Mouse (Mus musculus): ENCODE measurements around the gene Wdr6. TPM values are rescaled to one million over a fixed set of nuclear protein-coding genes. Genes with fewer than 3 reads are reported as not detected.

Wdr6 gene
- total and polyA plus RNA-seq, 3 experiments, result 9.1 to 16.3 (median 14.3) TPM

DNA sequence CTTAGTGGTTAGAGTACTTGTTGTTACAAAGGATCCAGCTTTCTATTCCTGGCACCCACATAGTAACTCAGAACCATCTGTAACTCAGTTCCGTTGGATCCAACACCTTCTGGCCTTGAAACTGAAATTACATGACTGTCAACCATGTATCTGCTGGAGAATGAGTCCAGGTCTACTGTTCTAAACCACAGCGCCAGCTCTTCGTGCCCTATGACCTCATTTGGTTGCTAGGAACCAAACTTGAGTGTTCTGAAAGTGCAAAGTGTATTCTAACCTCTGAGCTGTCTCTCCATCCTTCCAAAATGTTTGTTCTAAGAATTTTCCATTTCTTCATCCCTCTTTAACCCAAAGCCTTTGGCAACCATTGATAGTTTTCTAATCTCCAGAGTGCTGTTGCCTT lies 32.6 kb downstream of the Wdr6 start:
- no peak for DNase-seq (ENCODE audit: extremely low read depth)
- dilution Hi-C loops (cut with MboI; ENCODE audit: extremely low pct_ligation_motif_present, extremely low pct_unique_long_range_greater_than_20kb, low sequenced_read_pairs) (no loop called here), in situ Hi-C loops (cut with MboI; ENCODE audit: low pct_ligation_motif_present, low pct_unique_long_range_greater_than_20kb, low sequenced_read_pairs) (no loop called here)
- no peak overlapping the region for H3K27ac ChIP-seq (ENCODE audit: insufficient read depth, low read depth)
- H3K9me3 ChIP-seq (replicated peaks; ENCODE audit: low read length), result no peaks in the 10 kb centered on the region
- peaks cover 74 to 88% of the 10 kb centered on the region in 2 experiments for H3K36me3 ChIP-seq (replicated peaks in 1 of 2; ENCODE audit: control insufficient read depth in 1 of 2, insufficient read depth in 1 of 2, low read length in 1 of 2)
- no peak overlapping the region for H3K4me3 ChIP-seq (replicated peaks in 1 of 3; ENCODE audit: low read depth in 2 of 3, low read length in 2 of 3, poor library complexity in 1 of 3)
- H3K4me1 ChIP-seq (ENCODE audit: control insufficient read depth in 1 of 2, insufficient read depth in 2 of 2), result no peaks in the 10 kb centered on the region
- no peak overlapping the region for H3K9ac ChIP-seq (ENCODE audit: insufficient read depth, low read depth)
- TF ChIP-seq NELFE (IDR thresholded peaks at IDR 0.05; ENCODE audit: low read depth, low read length) (no peak), TBP (conservative IDR thresholded peaks at IDR 0.05; ENCODE audit: low read depth, low read length) (no peak), POLR2AphosphoS2 (IDR thresholded peaks at IDR 0.05; ENCODE audit: low read depth, low read length) (no peak), SMC3 (IDR thresholded peaks at IDR 0.05; ENCODE audit: low read depth, low read length) (no peak), SIN3A (IDR thresholded peaks at IDR 0.05; ENCODE audit: low read length) (no peak), NRF1 (IDR thresholded peaks at IDR 0.05; ENCODE audit: low read depth, low read length) (no peak), ELF1 (IDR thresholded peaks at IDR 0.05; ENCODE audit: low read depth, low read length) (no peak), HCFC1 (IDR thresholded peaks at IDR 0.05; ENCODE audit: low read depth, low read length) (no peak), RCOR1 (conservative IDR thresholded peaks at IDR 0.05; ENCODE audit: low read depth, low read length) (no peak), CHD1 (IDR thresholded peaks at IDR 0.05; ENCODE audit: low read depth, low read length) (no peak), JUN (IDR thresholded peaks at IDR 0.05; ENCODE audit: insufficient read depth, low read depth, low read length) (no peak), ETS1 (conservative IDR thresholded peaks at IDR 0.05; ENCODE audit: low read depth, low read length) (no peak), ZC3H11A (IDR thresholded peaks at IDR 0.05; ENCODE audit: low read depth, low read length) (no peak), MXI1 (IDR thresholded peaks at IDR 0.05; ENCODE audit: low read depth, low read length) (no peak), IRF4 (IDR thresholded peaks at IDR 0.05; ENCODE audit: low read depth, low read length) (no peak), ZKSCAN1 (IDR thresholded peaks at IDR 0.05; ENCODE audit: borderline replicate concordance, low read depth, low read length) (no peak)
- H3K4me2 ChIP-seq (ENCODE audit: insufficient read depth, low read depth, poor library complexity, severe bottlenecking), result no peak overlapping the region
- H3K27me3 ChIP-seq (replicated peaks), result no peaks in the 10 kb centered on the region
- H3K79me2 ChIP-seq (replicated peaks; ENCODE audit: control insufficient read depth, extremely low read depth, insufficient read depth, poor library complexity, severe bottlenecking), result peaks cover 26% of the 10 kb centered on the region

DNA sequence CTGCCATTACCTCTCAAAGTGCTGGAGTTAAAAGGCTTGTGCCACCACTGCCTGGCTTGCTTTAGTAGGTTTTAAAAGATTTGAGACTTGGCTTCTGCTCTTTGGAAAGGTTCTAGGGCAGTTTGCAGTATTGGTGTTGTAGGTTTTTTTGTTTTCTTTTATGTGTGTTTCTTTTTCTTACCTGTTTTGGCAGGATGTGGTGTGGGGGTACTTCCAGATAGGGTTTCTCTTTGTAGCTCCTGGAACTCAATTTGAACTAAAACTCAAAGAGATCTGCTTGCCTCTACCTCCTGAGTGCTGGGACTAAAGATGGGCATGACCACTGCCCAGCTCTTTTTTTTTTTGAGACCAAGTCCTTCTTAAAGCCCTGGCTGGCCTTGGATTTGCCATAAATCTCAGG lies 37.7 kb downstream of the Wdr6 start:
- Histone ChIP-seq H3K36me3 (replicated peaks in 1 of 2; ENCODE audit: control insufficient read depth in 1 of 2, insufficient read depth in 1 of 2, low read length in 1 of 2) (peaks cover 68 to 86% of the 10 kb centered on the region in 2 experiments), H3K4me3 (replicated peaks in 1 of 3; ENCODE audit: low read depth in 2 of 3, low read length in 2 of 3, poor library complexity in 1 of 3) (no peak overlapping the region), H3K27ac (ENCODE audit: insufficient read depth, low read depth) (no peak overlapping the region), H3K4me1 (ENCODE audit: control insufficient read depth in 1 of 2, insufficient read depth in 2 of 2) (no peaks in the 10 kb centered on the region), H3K79me2 (replicated peaks; ENCODE audit: control insufficient read depth, extremely low read depth, insufficient read depth, poor library complexity, severe bottlenecking) (peaks cover 36% of the 10 kb centered on the region), H3K4me2 (ENCODE audit: insufficient read depth, low read depth, poor library complexity, severe bottlenecking) (no peak overlapping the region), H3K9me3 (replicated peaks; ENCODE audit: low read length) (no peaks in the 10 kb centered on the region), H3K9ac (ENCODE audit: insufficient read depth, low read depth) (no peak overlapping the region), H3K27me3 (replicated peaks) (no peaks in the 10 kb centered on the region)
- DNase-seq (ENCODE audit: extremely low read depth), result no peak
- in situ Hi-C loops (cut with MboI; ENCODE audit: low pct_ligation_motif_present, low pct_unique_long_range_greater_than_20kb, low sequenced_read_pairs), result no loop called here
- dilution Hi-C loops (cut with MboI; ENCODE audit: extremely low pct_ligation_motif_present, extremely low pct_unique_long_range_greater_than_20kb, low sequenced_read_pairs), result no loop called here
- TF ChIP-seq RAD21 (IDR thresholded peaks at IDR 0.05; ENCODE audit: low read depth, low read length) (no peak), BHLHE40 (IDR thresholded peaks at IDR 0.05; ENCODE audit: low read depth, low read length) (no peak), ZMIZ1 (IDR thresholded peaks at IDR 0.05; ENCODE audit: low read depth, low read length) (no peak), ZC3H11A (IDR thresholded peaks at IDR 0.05; ENCODE audit: low read depth, low read length) (no peak), POLR2A (IDR thresholded peaks at IDR 0.05; ENCODE audit: low read depth, low read length) (no peak), SIN3A (IDR thresholded peaks at IDR 0.05; ENCODE audit: low read length) (no peak), NRF1 (IDR thresholded peaks at IDR 0.05; ENCODE audit: low read depth, low read length) (no peak), TCF12 (IDR thresholded peaks at IDR 0.05; ENCODE audit: low read depth, low read length) (no peak), ZNF384 (IDR thresholded peaks at IDR 0.05; ENCODE audit: low read depth, low read length) (no peak), KAT2A (IDR thresholded peaks at IDR 0.05; ENCODE audit: insufficient replicate concordance, low read length) (no peak)

Data from CH12.LX (cell line).